Mouse (Mus musculus) heart, adult 2 months (tissue): ENCODE data around the gene Adamts4. TPM values are rescaled to one million over a fixed set of nuclear protein-coding genes. Genes with fewer than 3 reads are reported as not detected.

Source experiments
- DNase-seq, 2 experiments: peaks; one replicate each; pipeline ENCODE4 v3.0.0; 2021
- H3K27ac ChIP-seq: fragments of 200-600 bp; 2 replicates; pipeline ENCODE4 v1.8.1; 2022
- H3K27me3 ChIP-seq: fragments of 200-500 bp; 2 replicates; pipeline ENCODE4 v1.6.1; 2012; ENCODE audit warnings: mild to moderate bottlenecking, low read length, inconsistent platforms, mixed read lengths; ENCODE audit not compliant: control insufficient read depth, insufficient read depth
- H3K36me3 ChIP-seq: fragments of 200-500 bp; 2 replicates; pipeline ENCODE4 v1.6.1; 2012; ENCODE audit warnings: low read length, inconsistent platforms; ENCODE audit not compliant: control insufficient read depth, insufficient read depth
- H3K4me1 ChIP-seq: fragments of 200-500 bp; 2 replicates; pipeline ENCODE4 v1.6.1; 2011; ENCODE audit warnings: low read length; ENCODE audit not compliant: control insufficient read depth, insufficient read depth
- H3K4me3 ChIP-seq: fragments of 200-600 bp; 2 replicates; pipeline ENCODE4 v1.8.1; 2022
- H3K79me2 ChIP-seq: fragments of 200-500 bp; replicated peaks from 2 replicates; pipeline ENCODE4 v1.6.1; 2012; ENCODE audit warnings: mild to moderate bottlenecking, inconsistent platforms, low read length, moderate library complexity, mixed read lengths; ENCODE audit not compliant: control insufficient read depth, insufficient read depth
- H3K9ac ChIP-seq: fragments of 200-500 bp; 2 replicates; pipeline ENCODE4 v1.6.1; 2012; ENCODE audit warnings: low read depth, mild to moderate bottlenecking, control low read depth, inconsistent platforms, low read length, mixed read lengths
- CTCF ChIP-seq: fragments of 200-600 bp; IDR thresholded peaks from 2 replicates; pipeline ENCODE4 v1.8.1; 2022; ENCODE audit warnings: antibody characterized with exemption, mild to moderate bottlenecking, moderate library complexity
- EP300 ChIP-seq: fragments of 200-500 bp; IDR thresholded peaks from 2 replicates; pipeline ENCODE4 v1.6.1; 2011; ENCODE audit warnings: low read depth, low read length, control low read depth; ENCODE audit not compliant: insufficient read depth
- POLR2A ChIP-seq: fragments of 200-500 bp; IDR thresholded peaks from 2 replicates; pipeline ENCODE4 v1.6.1; 2011; ENCODE audit warnings: mild to moderate bottlenecking, low read depth, low read length, control low read depth; ENCODE audit not compliant: insufficient read depth
- WGBS: fragments of 180-500 bp; shearing (Covaris S2); methylation state at CpG from one replicate; pipeline ENCODE4 v1.1.7; 2018; 5-methylcytosine and 5-hydroxymethylcytosine counted together
- intact Hi-C: fragments of 180-260 bp; cut with DNase I; formaldehyde crosslinking; loops from one replicate; pipeline ENCODE4 v1.15.1; 2025
- polyA plus RNA-seq: library from polyadenylated mRNA; depleted of rRNA; stranded (reverse); fragments of >200 nt; gene quantifications from 2 replicates; pipeline ENCODE4 v1.2.3, GENCODE M21; 2012
- total RNA-seq, 2 experiments: library from RNA; stranded (reverse); gene quantifications; 2 replicates each; pipeline ENCODE4 v1.2.3; 2021

The Adamts4 gene
- total and polyA plus RNA-seq, 3 experiments = 0.29 to 1.5 (median 0.92) TPM

DNA sequence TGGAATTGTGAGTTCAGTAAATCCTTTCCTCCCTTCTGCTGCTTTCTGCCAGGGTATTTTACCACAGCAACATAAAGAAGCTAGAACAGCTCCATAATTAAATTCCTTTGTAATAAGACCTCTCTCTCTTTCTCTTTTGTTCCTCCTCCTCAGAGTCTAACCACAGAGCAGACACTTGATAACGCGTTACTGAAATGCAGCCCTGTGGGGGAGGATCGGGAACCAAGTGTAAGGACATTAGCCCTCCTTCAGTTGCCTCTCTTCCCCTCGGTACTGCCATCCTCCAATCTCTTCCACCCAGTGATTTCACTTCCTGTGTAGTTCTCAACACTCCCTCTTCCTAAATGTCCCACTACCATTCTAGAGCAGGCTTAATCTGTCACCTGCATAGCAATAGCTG, 40.8 kb upstream of the Adamts4 start:
- H3K27me3 ChIP-seq = no peaks in the 10 kb centered on the region
- H3K4me1 ChIP-seq = peaks cover 2% of the 10 kb centered on the region; the same call in 1 of the 2 replicates
- 40% methylated on average over 4 of the region's 4 CpGs for WGBS
- DNase-seq = no peak
- TF ChIP-seq POLR2A (no peak), CTCF (no peak), EP300 (no peak)
- intact Hi-C loops = no loop called here
- no peak overlapping the region for H3K27ac ChIP-seq
- no peaks in the 10 kb centered on the region for H3K79me2 ChIP-seq
- no peak overlapping the region for H3K9ac ChIP-seq
- no peak overlapping the region for H3K4me3 ChIP-seq
- no peaks in the 10 kb centered on the region for H3K36me3 ChIP-seq

DNA sequence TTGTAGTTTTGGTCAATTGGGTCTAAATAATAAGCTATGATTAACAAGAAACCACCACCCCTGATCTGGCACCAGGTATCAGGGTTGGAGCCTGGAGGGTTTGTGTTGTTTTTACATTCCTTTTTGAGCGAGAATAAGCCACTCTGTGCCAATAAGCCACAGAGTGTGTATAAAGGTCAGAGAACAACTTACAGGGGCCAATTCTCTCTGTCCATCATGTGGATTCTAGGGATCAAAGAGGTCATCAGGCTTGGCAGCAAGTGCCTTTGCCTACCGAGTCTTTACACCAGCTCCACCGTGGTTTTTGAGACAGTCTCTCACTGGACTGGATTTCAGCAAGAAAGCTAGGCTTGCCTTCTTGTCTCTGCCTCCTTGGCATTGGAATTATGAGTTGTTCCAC, 37.4 kb upstream of the Adamts4 start:
- Histone ChIP-seq H3K27ac (no peak overlapping the region), H3K36me3 (no peaks in the 10 kb centered on the region), H3K27me3 (no peaks in the 10 kb centered on the region), H3K4me1 (no peaks in the 10 kb centered on the region; the same call in 1 of the 2 replicates), H3K4me3 (no peak overlapping the region), H3K9ac (no peak overlapping the region), H3K79me2 (no peaks in the 10 kb centered on the region)
- intact Hi-C loops = no loop called here
- 40% methylated on average over 3 of the region's 3 CpGs for WGBS
- TF ChIP-seq CTCF = no peak
- no peak for TF ChIP-seq POLR2A
- TF ChIP-seq EP300 = no peak
- DNase-seq = no peak

GRCm38 (mm10) chr1:171213801-171214496, 36.3 kb upstream of the Adamts4 start, which contains the start of gene Nr1i3:
TSS of gene Nr1i3 (plus strand) at chr1:171213970.
- 79% methylated on average over 10 of the region's 10 CpGs for WGBS
- DNase-seq = no peak
- intact Hi-C loops = no loop called here
- Histone ChIP-seq H3K27ac (no peak within 1 kb of the TSS), H3K4me3 (no peak within 1 kb of the TSS), H3K36me3 (no peaks in the 10 kb centered on the region), H3K27me3 (no peaks in the 10 kb centered on the region), H3K4me1 (no peaks in the 10 kb centered on the region; the same call in 1 of the 2 replicates), H3K79me2 (no peaks in the 10 kb centered on the region), H3K9ac (no peak within 1 kb of the TSS)
- TF ChIP-seq CTCF = no peak
- no peak for TF ChIP-seq EP300
- no peak for TF ChIP-seq POLR2A

DNA sequence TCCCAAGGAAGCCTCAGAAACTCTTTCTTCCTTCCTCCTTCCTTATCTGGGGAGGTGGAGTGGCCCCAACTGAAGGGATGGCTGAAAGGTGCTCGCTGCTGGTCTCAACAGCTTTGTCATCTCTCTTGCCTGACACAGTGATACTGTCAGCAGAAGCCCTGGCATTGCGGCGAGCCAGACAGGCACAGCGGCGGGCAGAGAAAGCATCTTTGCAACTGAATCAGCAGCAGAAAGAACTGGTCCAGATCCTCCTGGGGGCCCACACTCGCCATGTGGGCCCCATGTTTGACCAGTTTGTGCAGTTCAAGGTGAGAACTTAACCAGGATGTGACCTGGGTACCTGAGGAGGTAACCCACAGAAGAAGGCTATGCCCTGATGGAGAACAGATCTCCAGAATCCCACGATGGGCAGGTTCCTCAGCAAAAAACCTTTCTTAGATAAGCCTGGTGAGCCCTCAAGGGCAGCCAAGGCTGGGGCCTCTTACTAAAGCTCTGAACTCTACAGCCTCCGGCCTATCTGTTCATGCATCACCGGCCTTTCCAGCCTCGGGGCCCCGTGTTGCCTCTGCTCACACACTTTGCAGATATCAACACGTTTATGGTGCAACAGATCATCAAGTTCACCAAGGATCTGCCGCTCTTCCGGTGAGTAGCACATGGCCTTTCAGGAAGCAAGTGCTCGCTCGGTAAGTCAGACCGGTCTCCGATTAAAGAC, 33.8 kb upstream of the Adamts4 start:
- H3K27me3 ChIP-seq = no peaks in the 10 kb centered on the region
- no peak overlapping the region for H3K9ac ChIP-seq
- H3K27ac ChIP-seq = no peak overlapping the region
- H3K4me3 ChIP-seq = no peak overlapping the region
- H3K36me3 ChIP-seq = no peaks in the 10 kb centered on the region
- no peaks in the 10 kb centered on the region for H3K79me2 ChIP-seq
- TF ChIP-seq POLR2A = no peak; the same call in 1 of the 2 replicates
- no peak for TF ChIP-seq EP300
- TF ChIP-seq CTCF = no peak
- WGBS = 73% methylated on average over 18 of the region's 18 CpGs
- intact Hi-C loops = no loop called here
- no peak for DNase-seq
- peaks cover 3% of the 10 kb centered on the region; the same call in 1 of the 2 replicates for H3K4me1 ChIP-seq

DNA sequence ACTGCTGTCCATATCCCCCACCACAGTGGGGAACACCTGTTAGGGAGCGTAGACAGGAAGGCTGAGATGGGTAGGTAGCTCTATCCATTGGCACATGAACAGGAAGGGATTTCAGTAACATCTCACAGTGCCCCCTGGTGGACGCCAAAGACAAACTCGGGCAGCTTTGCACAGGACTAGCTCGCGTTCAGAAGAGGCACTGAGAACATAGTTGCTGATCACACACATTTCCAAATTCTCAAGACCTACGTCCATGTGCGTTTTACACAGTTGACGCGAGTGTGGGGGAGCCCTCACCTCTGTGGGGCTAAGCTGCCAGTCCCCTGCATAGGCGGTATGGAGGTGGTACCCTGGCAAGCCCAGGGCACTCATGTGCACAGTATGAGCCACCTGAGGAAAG, 29.4 kb upstream of the Adamts4 start:
- DNase-seq = peak; percentile 83 to 88
- WGBS = 5% methylated on average over 10 of the region's 10 CpGs
- intact Hi-C loops = loop anchor here (1.0 to 5.0 kb wide), 5 partner anchors 26 to 110 kb away; partner anchors contain the start of gene Dedd
- Histone ChIP-seq H3K27ac (no peak overlapping the region), H3K4me3 (no peak overlapping the region), H3K36me3 (no peaks in the 10 kb centered on the region), H3K9ac (no peak overlapping the region), H3K79me2 (no peaks in the 10 kb centered on the region), H3K4me1 (peaks cover 7% of the 10 kb centered on the region; the same call in 1 of the 2 replicates), H3K27me3 (no peaks in the 10 kb centered on the region)
- TF ChIP-seq CTCF (no peak; the same call in 1 of the 2 replicates), EP300 (peak; percentile 95)
